ENCODE assay signal across 8 mouse cellular contexts in genomic region chr11:11855685-11856131, GRCm38 (mm10). TPM values are rescaled to one million over a fixed set of nuclear protein-coding genes. Genes with fewer than 3 reads are reported as not detected.
A peak's percentile ranks its signal among the peaks of the same experiment; 100 is the strongest.
DNase-seq lines count a peak whose midpoint lies in the region; ATAC-seq lines count a peak whose summit lies in the region.

No protein-coding gene starts in this region.

- H3K27me3 ChIP-seq in kidney, embryonic 14.5 days (ENCODE audit: control insufficient read depth, insufficient read depth, low read length), result no peaks in the 10 kb centered on the region
- no peaks in the 10 kb centered on the region for H3K27me3 ChIP-seq in forebrain, embryonic 16.5 days (replicated peaks; ENCODE audit: control insufficient read depth, insufficient read depth, low read length)
- no peaks in the 10 kb centered on the region for H3K27me3 ChIP-seq in midbrain, embryonic 11.5 days (ENCODE audit: control insufficient read depth, insufficient read depth, low read length)

- H3K36me3 ChIP-seq in kidney, embryonic 14.5 days (ENCODE audit: control insufficient read depth, insufficient read depth, low read length), result no peaks in the 10 kb centered on the region
- H3K36me3 ChIP-seq in forebrain, embryonic 16.5 days (ENCODE audit: control insufficient read depth, insufficient read depth), result no peaks in the 10 kb centered on the region
- H3K36me3 ChIP-seq in midbrain, embryonic 11.5 days (ENCODE audit: control insufficient read depth, insufficient read depth, low read length), result no peaks in the 10 kb centered on the region

- no peak overlapping the region for H3K4me3 ChIP-seq in kidney, embryonic 14.5 days (ENCODE audit: low read length)
- H3K4me3 ChIP-seq in forebrain, embryonic 16.5 days (replicated peaks; ENCODE audit: low read length), result no peak overlapping the region
- H3K4me3 ChIP-seq in midbrain, embryonic 11.5 days (ENCODE audit: low read depth, low read length), result no peak overlapping the region

- peaks cover 14% of the 10 kb centered on the region for H3K4me1 ChIP-seq in kidney, embryonic 14.5 days (ENCODE audit: control insufficient read depth, insufficient read depth, low read length)
- H3K4me1 ChIP-seq in forebrain, embryonic 16.5 days (replicated peaks; ENCODE audit: control insufficient read depth, insufficient read depth, low read length), result peaks cover 12% of the 10 kb centered on the region
- peaks cover 17% of the 10 kb centered on the region for H3K4me1 ChIP-seq in midbrain, embryonic 11.5 days (ENCODE audit: control insufficient read depth, insufficient read depth, low read length)

- no peak for DNase-seq in kidney, postnatal 36 days
- peak; percentile 34 for DNase-seq in brain, adult 2 months (ENCODE audit: low read depth, low spot score)
- DNase-seq in midbrain, embryonic 11.5 days (ENCODE audit: low spot score, missing footprints), result no peak
- DNase-seq in urinary bladder, postnatal 4 days (ENCODE audit: low spot score in 2 of 2), result no peak
- DNase-seq in spleen, adult 18-20 months, result no peak

- peak; percentile 75 for ATAC-seq in kidney, embryonic 14.5 days (ENCODE audit: low FRiP score, low TSS enrichment)
- peak; percentile 80 for ATAC-seq in forebrain, embryonic 16.5 days
- no peak for ATAC-seq in midbrain, embryonic 11.5 days (ENCODE audit: low FRiP score)
- ATAC-seq in megakaryocyte-erythroid progenitor cell, adult 5-6 weeks (replicated peaks; ENCODE audit: low FRiP score, low TSS enrichment, poor library complexity, severe bottlenecking), result no peak

- H3K9ac ChIP-seq in kidney, embryonic 14.5 days (ENCODE audit: low read depth, low read length), result peak overlapping the region; percentile 3; the same call in 1 of the 2 replicates
- no peak overlapping the region for H3K9ac ChIP-seq in forebrain, embryonic 16.5 days (replicated peaks; ENCODE audit: low read depth, low read length)
- 0 out of 2 replicates have a peak overlapping the region, but pooled peaks have one; percentile 11 for H3K9ac ChIP-seq in midbrain, embryonic 11.5 days (ENCODE audit: low read length)

- no peak overlapping the region for H3K4me2 ChIP-seq in kidney, embryonic 14.5 days (replicated peaks; ENCODE audit: low read depth, low read length)
- H3K4me2 ChIP-seq in forebrain, embryonic 16.5 days (ENCODE audit: low read length), result no peak overlapping the region
- no peak overlapping the region for H3K4me2 ChIP-seq in midbrain, embryonic 11.5 days

- WGBS in kidney, embryonic 14.5 days, result 23% methylated on average over 11 of the region's 11 CpGs
- WGBS in forebrain, embryonic 16.5 days, result 12% methylated on average over 11 of the region's 11 CpGs
- 50% methylated on average over 11 of the region's 11 CpGs for WGBS in midbrain, embryonic 11.5 days

- H3K9me3 ChIP-seq in kidney, embryonic 14.5 days (ENCODE audit: control insufficient read depth, low read length), result peaks cover 4% of the 10 kb centered on the region; the same call in 1 of the 2 replicates
- H3K9me3 ChIP-seq in forebrain, embryonic 16.5 days (ENCODE audit: control insufficient read depth, low read length), result no peaks in the 10 kb centered on the region
- H3K9me3 ChIP-seq in midbrain, embryonic 11.5 days (ENCODE audit: control insufficient read depth, low read length), result no peaks in the 10 kb centered on the region

- H3K27ac ChIP-seq in kidney, embryonic 14.5 days (ENCODE audit: low read depth, low read length), result peak overlapping the region; percentile 70
- 0 out of 2 replicates have a peak overlapping the region, but pooled peaks have one; percentile 10 for H3K27ac ChIP-seq in forebrain, embryonic 16.5 days (ENCODE audit: low read length)
- peak overlapping the region; percentile 61 for H3K27ac ChIP-seq in midbrain, embryonic 11.5 days (ENCODE audit: low read depth, low read length)

RNA-seq across cellular contexts. Expression of gene Ddc, which starts 42.2 kb away (rescaled TPM):
- polyA plus RNA-seq in kidney, embryonic 14.5 days (2014; fragmentation: Nextera tagmentation; extraction: Ambion mirVana), result 7.1 and 8.4 TPM in 2 replicates
- 3.2 and 4.4 TPM in 2 replicates for polyA plus RNA-seq in forebrain, embryonic 16.5 days (2015; fragmentation: Nextera tagmentation; extraction: Ambion mirVana)
- polyA plus RNA-seq in midbrain, embryonic 11.5 days (2014; fragmentation: Nextera tagmentation; extraction: Ambion mirVana), result 18.0 and 21.9 TPM in 2 replicates
- total RNA-seq in megakaryocyte-erythroid progenitor cell, adult 5-6 weeks (2014; fragmentation: Nextera tagmentation), result 3.9 TPM in 1 of 2 replicates, not detected in the other
- total RNA-seq in megakaryocyte-erythroid progenitor cell, adult 5-6 weeks (2017), result not detected in 2 replicates

RNA-seq across cellular contexts. Expression of gene Fignl1, which starts 46.9 kb away (rescaled TPM):
- polyA plus RNA-seq in kidney, embryonic 14.5 days (2014; fragmentation: Nextera tagmentation; extraction: Ambion mirVana), result 59.2 and 85.4 TPM in 2 replicates
- polyA plus RNA-seq in forebrain, embryonic 16.5 days (2015; fragmentation: Nextera tagmentation; extraction: Ambion mirVana), result 25.5 and 28.6 TPM in 2 replicates
- polyA plus RNA-seq in midbrain, embryonic 11.5 days (2014; fragmentation: Nextera tagmentation; extraction: Ambion mirVana), result 99.1 and 109 TPM in 2 replicates
- total RNA-seq in megakaryocyte-erythroid progenitor cell, adult 5-6 weeks (2014; fragmentation: Nextera tagmentation), result 59.5 and 80.1 TPM in 2 replicates
- 89.0 and 110 TPM in 2 replicates for total RNA-seq in megakaryocyte-erythroid progenitor cell, adult 5-6 weeks (2017)

Comparison
In these comparisons a context has a peak if more than half of its experiments do, and no peak if none do; other contexts are left out.
1. ATAC-seq: peak in kidney, embryonic 14.5 days (single experiment) and forebrain, embryonic 16.5 days (single experiment); none in midbrain, embryonic 11.5 days (single experiment) and megakaryocyte-erythroid progenitor cell, adult 5-6 weeks (single experiment).
2. H3K27ac ChIP-seq: peak in every context shown above with its lines; median percentile 70 in kidney, embryonic 14.5 days; 61 in midbrain, embryonic 11.5 days; 10 in forebrain, embryonic 16.5 days.